Mouse (Mus musculus) liver, adult 2 months (tissue): Measurements from ENCODE around the gene Pcbp1. TPM values are rescaled to one million over a fixed set of nuclear protein-coding genes. Genes with fewer than 3 reads are reported as not detected.

Source experiments
- DNase-seq: peaks from one replicate; pipeline ENCODE4 v3.0.0-alpha.2; 2011; ENCODE audit warnings: low read depth, low spot score; ENCODE audit errors: extremely low read depth
- H3K27ac ChIP-seq: fragments of 200-500 bp; replicated peaks from 2 replicates; pipeline ENCODE4 v1.5.1; 2012; ENCODE audit warnings: low read depth, mild to moderate bottlenecking, control low read depth, inconsistent platforms, low read length; ENCODE audit not compliant: insufficient read depth
- H3K27me3 ChIP-seq: fragments of 200-500 bp; 2 replicates; pipeline ENCODE4 v1.6.1; 2012; ENCODE audit warnings: mild to moderate bottlenecking, moderate library complexity, low read length, inconsistent platforms; ENCODE audit not compliant: control insufficient read depth, insufficient read depth
- H3K36me3 ChIP-seq: fragments of 200-500 bp; 2 replicates; pipeline ENCODE4 v1.6.1; 2012; ENCODE audit warnings: low read length, inconsistent platforms; ENCODE audit not compliant: control insufficient read depth, insufficient read depth
- H3K4me1 ChIP-seq: fragments of 200-500 bp; 2 replicates; pipeline ENCODE4 v1.6.1; 2011; ENCODE audit warnings: low read length; ENCODE audit not compliant: control insufficient read depth, insufficient read depth
- H3K4me3 ChIP-seq: fragments of 200-500 bp; 2 replicates; pipeline ENCODE4 v1.5.1; 2011; ENCODE audit warnings: low read depth, mild to moderate bottlenecking, control low read depth, low read length, moderate library complexity; ENCODE audit not compliant: insufficient read depth
- H3K79me2 ChIP-seq: fragments of 200-500 bp; 2 replicates; pipeline ENCODE4 v1.6.1; 2012; ENCODE audit warnings: inconsistent platforms, mild to moderate bottlenecking, low read length, moderate library complexity; ENCODE audit not compliant: control insufficient read depth, insufficient read depth
- H3K9ac ChIP-seq: fragments of 200-500 bp; 2 replicates; pipeline ENCODE4 v1.6.1; 2012; ENCODE audit warnings: low read depth, mild to moderate bottlenecking, control low read depth, inconsistent platforms, low read length
- CTCF ChIP-seq: fragments of 200-500 bp; IDR thresholded peaks from 2 replicates; pipeline ENCODE4 v1.5.1; 2011; ENCODE audit warnings: low read depth, low read length, control low read depth
- POLR2A ChIP-seq: fragments of 200-500 bp; IDR thresholded peaks from 2 replicates; pipeline ENCODE4 v1.6.1; 2011; ENCODE audit warnings: low read length, control low read depth; ENCODE audit not compliant: insufficient read depth; ENCODE audit errors: extremely low read depth
- WGBS: fragments of 180-500 bp; shearing (Covaris S2); methylation state at CpG from one replicate; pipeline ENCODE4 v1.1.7; 2018; 5-methylcytosine and 5-hydroxymethylcytosine counted together
- polyA plus RNA-seq: library from polyadenylated mRNA; depleted of rRNA; stranded (reverse); fragments of >200 nt; gene quantifications from 2 replicates; pipeline ENCODE4 v1.2.3, GENCODE M21; 2012; rRNA removed
- total RNA-seq: library from RNA; depleted of rRNA; stranded (reverse); fragments of >200 nt; gene quantifications from 2 replicates; pipeline ENCODE4 v1.2.3, GENCODE M21; 2014; rRNA removed

The Pcbp1 gene
- total RNA-seq (38.2 and 59.7 TPM in 2 replicates), polyA plus RNA-seq (119 and 138 TPM in 2 replicates)

GRCm38 (mm10) chr6:86526032-86526960 is at the start of gene Pcbp1:
Pcbp1 (minus strand) TSS chr6:86526321.
- TF ChIP-seq CTCF (no peak), POLR2A (peak; percentile 61; the same call in 1 of the 2 replicates)
- peak within 1 kb of the TSS; percentile 78 for H3K4me3 ChIP-seq

GRCm38 (mm10) chr6:86574495-86574894 is 48.4 kb upstream of the Pcbp1 start:
- TF ChIP-seq CTCF (no peak), POLR2A (no peak)
- no peak for DNase-seq
- Histone ChIP-seq H3K36me3 (no peaks in the 10 kb centered on the region), H3K9ac (no peak overlapping the region), H3K4me3 (no peak overlapping the region), H3K79me2 (no peaks in the 10 kb centered on the region), H3K4me1 (no peaks in the 10 kb centered on the region), H3K27ac (no peak overlapping the region), H3K27me3 (no peaks in the 10 kb centered on the region)
- WGBS, result 93% methylated on average over 3 of the region's 3 CpGs

More at GRCm38 (mm10) chr6:86526032-86526960, at the start of gene Pcbp1:
- Histone ChIP-seq H3K9ac (peak within 1 kb of the TSS; percentile 97), H3K36me3 (peaks cover 8% of the 10 kb centered on the region), H3K27ac (peak within 1 kb of the TSS; percentile 100), H3K4me1 (peaks cover 10% of the 10 kb centered on the region), H3K27me3 (no peaks in the 10 kb centered on the region), H3K79me2 (peaks cover 12% of the 10 kb centered on the region; the same call in 1 of the 2 replicates)
- WGBS, result under 1% methylated on average over 117 of the region's 120 CpGs
- DNase-seq, result peak; percentile 75

- WGBS, result 71% methylated on average over 9 of the region's 9 CpGs
- no peak overlapping the region for H3K27ac ChIP-seq
These were observed 44.7 kb upstream of the Pcbp1 start for GRCm38 (mm10) chr6:86570830-86571229.

GRCm38 (mm10) chr6:86569461-86569820 is 43.3 kb upstream of the Pcbp1 start:
- no peak overlapping the region for H3K27ac ChIP-seq
- no peak overlapping the region for H3K9ac ChIP-seq
- H3K79me2 ChIP-seq, result no peaks in the 10 kb centered on the region
- H3K36me3 ChIP-seq, result peaks cover 3% of the 10 kb centered on the region
- DNase-seq, result peak; percentile 57
- WGBS, result 32% methylated on average over 3 of the region's 3 CpGs
- TF ChIP-seq CTCF, result no peak
- no peak for TF ChIP-seq POLR2A
- no peaks in the 10 kb centered on the region for H3K27me3 ChIP-seq
- H3K4me3 ChIP-seq, result no peak overlapping the region
- no peaks in the 10 kb centered on the region for H3K4me1 ChIP-seq

More at GRCm38 (mm10) chr6:86570830-86571229, 44.7 kb upstream of the Pcbp1 start:
- no peaks in the 10 kb centered on the region for H3K79me2 ChIP-seq
- no peak for DNase-seq
- no peak overlapping the region for H3K4me3 ChIP-seq
- no peaks in the 10 kb centered on the region for H3K27me3 ChIP-seq
- no peak overlapping the region for H3K9ac ChIP-seq
- TF ChIP-seq POLR2A, result no peak
- no peaks in the 10 kb centered on the region for H3K36me3 ChIP-seq
- H3K4me1 ChIP-seq, result no peaks in the 10 kb centered on the region

- H3K27me3 ChIP-seq, result no peaks in the 10 kb centered on the region
- WGBS, result 46% methylated on average over 3 of the region's 3 CpGs
- no peaks in the 10 kb centered on the region for H3K4me1 ChIP-seq
- H3K4me3 ChIP-seq, result no peak overlapping the region
- TF ChIP-seq POLR2A (no peak), CTCF (no peak)
- H3K27ac ChIP-seq, result no peak overlapping the region
- no peak overlapping the region for H3K9ac ChIP-seq
- no peaks in the 10 kb centered on the region for H3K79me2 ChIP-seq
- H3K36me3 ChIP-seq, result peaks cover 7% of the 10 kb centered on the region
- DNase-seq, result no peak
These were observed 42.8 kb upstream of the Pcbp1 start for GRCm38 (mm10) chr6:86568816-86569460.
